Mouse (Mus musculus) stomach, postnatal 0 days (tissue): ENCODE results near the gene Prickle2. TPM values are rescaled to one million over a fixed set of nuclear protein-coding genes. Genes with fewer than 3 reads are reported as not detected.

Experiments used
- ATAC-seq: fragments of 200-750 bp; cut with Nextera tagmentation; 2 replicates; pipeline ENCODE4 v1.8.0; 2017; ENCODE audit not compliant: low FRiP score, low TSS enrichment
- DNase-seq: peaks from one replicate; pipeline ENCODE4 v3.0.0-alpha.2; 2016; ENCODE audit warnings: low spot score
- H3K27ac ChIP-seq: fragments of 300-500 bp; sonication (generic); replicated peaks from 2 replicates; pipeline ENCODE4 v1.5.1; 2014; ENCODE audit warnings: mild to moderate bottlenecking, control low read depth
- H3K27me3 ChIP-seq: fragments of 300-500 bp; sonication (generic); 2 replicates; pipeline ENCODE4 v1.6.1; 2014; ENCODE audit warnings: low read length; ENCODE audit not compliant: control insufficient read depth, insufficient read depth
- H3K36me3 ChIP-seq: fragments of 300-500 bp; sonication (generic); 2 replicates; pipeline ENCODE4 v1.6.1; 2014; ENCODE audit warnings: low read length, mixed read lengths; ENCODE audit not compliant: control insufficient read depth, insufficient read depth
- H3K4me1 ChIP-seq: fragments of 300-500 bp; sonication (generic); replicated peaks from 2 replicates; pipeline ENCODE4 v1.6.1; 2014; ENCODE audit warnings: antibody characterized with exemption; ENCODE audit not compliant: control insufficient read depth, insufficient read depth
- H3K4me2 ChIP-seq: fragments of 300-500 bp; sonication (generic); replicated peaks from 2 replicates; pipeline ENCODE4 v1.6.1; 2014; ENCODE audit warnings: low read depth, mild to moderate bottlenecking, control low read depth, moderate library complexity
- H3K4me3 ChIP-seq: fragments of 300-500 bp; sonication (generic); 2 replicates; pipeline ENCODE4 v1.5.1; 2014; ENCODE audit warnings: low read depth, low read length, control low read depth
- H3K9ac ChIP-seq: fragments of 300-500 bp; sonication (generic); 2 replicates; pipeline ENCODE4 v1.6.1; 2014; ENCODE audit warnings: mild to moderate bottlenecking, low read length, control low read depth, mixed read lengths
- H3K9me3 ChIP-seq: fragments of 300-500 bp; sonication (generic); 2 replicates; pipeline ENCODE4 v1.6.1; 2016; ENCODE audit warnings: low read length; ENCODE audit not compliant: control insufficient read depth
- CTCF ChIP-seq: IDR thresholded peaks from 2 replicates; pipeline ENCODE4 v1.5.1; 2016; ENCODE audit warnings: antibody characterized with exemption, low read depth, mild to moderate bottlenecking, moderate library complexity
- EP300 ChIP-seq: optimal IDR thresholded peaks from 2 replicates; pipeline ENCODE3; 2016; ENCODE audit warnings: antibody characterized with exemption
- WGBS: fragments of 180-500 bp; shearing (Covaris S2); extraction: QIAGEN DNeasy Blood & Tissue Kit; methylation state at CpG from one replicate; pipeline ENCODE4 v1.1.7; 2014; 5-methylcytosine and 5-hydroxymethylcytosine counted together
- polyA plus RNA-seq: library from polyadenylated mRNA; unstranded; fragments of >200 nt; fragmentation: Nextera tagmentation; extraction: Ambion mirVana; gene quantifications from 2 replicates; pipeline ENCODE4 v1.2.1, GENCODE M21; 2015

Gene Prickle2
- polyA plus RNA-seq, 1 experiment from 2014 or later: 2.3 TPM

GRCm38 (mm10) chr6:92344588-92344987 lies 361.4 kb downstream of the Prickle2 start:
- no peaks in the 10 kb centered on the region for H3K4me1 ChIP-seq
- H3K4me3 ChIP-seq: no peak overlapping the region
- H3K9ac ChIP-seq: no peak overlapping the region
- TF ChIP-seq EP300 (no peak), CTCF (no peak)
- WGBS: 81% methylated on average over 3 of the region's 3 CpGs
- no peak for ATAC-seq
- H3K27ac ChIP-seq: no peak overlapping the region
- no peak overlapping the region for H3K4me2 ChIP-seq
- H3K36me3 ChIP-seq: no peaks in the 10 kb centered on the region
- H3K27me3 ChIP-seq: no peaks in the 10 kb centered on the region
- H3K9me3 ChIP-seq: no peaks in the 10 kb centered on the region
- no peak for DNase-seq

Other genes starting within 250 kb of the Prickle2 start
- gene A730049H05Rik, start 110.3 kb upstream of the Prickle2 start, polyA plus RNA-seq: 0.50 and 0.70 TPM in 2 replicates
- gene Gm15737, start 163.2 kb upstream of the Prickle2 start, polyA plus RNA-seq: 0.02 TPM in 2 replicates
- 2.5 and 2.9 TPM in 2 replicates for gene Adamts9, start 237.3 kb upstream of the Prickle2 start, polyA plus RNA-seq